Mouse (Mus musculus) cerebellum, adult 2 months (tissue): Measurements from ENCODE around the gene Spry1. TPM values are rescaled to one million over a fixed set of nuclear protein-coding genes. Genes with fewer than 3 reads are reported as not detected.

Source experiments
- DNase-seq, 2 experiments: peaks; one replicate each; pipeline ENCODE4 v3.0.0; 2021
- H3K27ac ChIP-seq: fragments of 200-500 bp; 2 replicates; pipeline ENCODE4 v1.5.1; 2012; ENCODE audit warnings: low read length, control low read depth, inconsistent platforms; ENCODE audit not compliant: insufficient read depth
- H3K27me3 ChIP-seq: fragments of 200-500 bp; 2 replicates; pipeline ENCODE4 v1.6.1; 2012; ENCODE audit warnings: inconsistent platforms, mild to moderate bottlenecking, low read length, moderate library complexity; ENCODE audit not compliant: control insufficient read depth, insufficient read depth
- H3K4me1 ChIP-seq: fragments of 200-500 bp; 2 replicates; pipeline ENCODE4 v1.6.1; 2011; ENCODE audit warnings: low read length; ENCODE audit not compliant: control insufficient read depth, insufficient read depth
- H3K4me3 ChIP-seq: fragments of 200-500 bp; replicated peaks from 2 replicates; pipeline ENCODE3; 2011; ENCODE audit warnings: mild to moderate bottlenecking, low read depth, low read length, control low read depth; ENCODE audit not compliant: insufficient read depth
- CTCF ChIP-seq: fragments of 200-500 bp; IDR thresholded peaks from 2 replicates; pipeline ENCODE4 v1.5.1; 2011; ENCODE audit warnings: low read depth, mild to moderate bottlenecking, control low read depth, low read length, moderate library complexity, borderline replicate concordance; ENCODE audit not compliant: insufficient read depth
- POLR2A ChIP-seq: fragments of 200-500 bp; IDR thresholded peaks from 2 replicates; pipeline ENCODE4 v1.6.1; 2011; ENCODE audit warnings: low read length, control low read depth, borderline replicate concordance; ENCODE audit not compliant: insufficient read depth
- WGBS: fragments of 180-500 bp; shearing (Covaris S2); methylation state at CpG from one replicate; pipeline ENCODE4 v1.1.7; 2018; 5-methylcytosine and 5-hydroxymethylcytosine counted together
- polyA plus RNA-seq: library from polyadenylated mRNA; depleted of rRNA; stranded (reverse); fragments of >200 nt; gene quantifications from 2 replicates; pipeline ENCODE4 v1.2.3, GENCODE M21; 2012

Gene Spry1
- polyA plus RNA-seq, 1 experiment: 11.6 TPM

DNA sequence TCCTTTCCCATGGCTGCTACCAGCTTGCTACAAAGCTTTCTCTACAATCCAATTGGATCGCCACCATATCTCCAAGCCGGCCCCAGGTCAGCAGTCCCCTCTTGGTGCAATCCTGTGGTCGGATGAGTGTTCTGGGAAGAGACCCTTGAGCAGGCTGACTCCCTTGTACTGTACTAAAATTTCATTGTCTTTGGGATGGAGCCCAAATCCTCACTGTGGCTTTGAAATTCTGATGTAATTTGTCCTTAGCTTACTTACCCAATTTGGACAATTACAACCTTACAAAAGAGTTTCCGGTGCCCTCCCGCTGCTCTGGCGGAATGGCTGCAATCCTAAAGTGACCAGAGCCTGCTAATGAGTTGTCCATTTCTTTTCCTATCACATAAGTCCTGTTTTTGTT is 7.5 kb upstream of the Spry1 start:
- H3K4me3 ChIP-seq: no peak overlapping the region
- H3K27me3 ChIP-seq: no peaks in the 10 kb centered on the region
- no peak overlapping the region for H3K27ac ChIP-seq
- H3K4me1 ChIP-seq: no peaks in the 10 kb centered on the region
- TF ChIP-seq CTCF: no peak
- no peak for TF ChIP-seq POLR2A
- DNase-seq: no peak
- 92% methylated on average over 6 of the region's 6 CpGs for WGBS

- TF ChIP-seq POLR2A (no peak), CTCF (no peak)
- no peak for DNase-seq
- WGBS: 86% methylated on average over 3 of the region's 3 CpGs
- Histone ChIP-seq H3K27me3 (no peaks in the 10 kb centered on the region), H3K4me1 (no peaks in the 10 kb centered on the region), H3K27ac (no peak overlapping the region), H3K4me3 (no peak overlapping the region)
Measured at GRCm38 (mm10) chr3:37632751-37633150, 7.0 kb upstream of the Spry1 start.

- Histone ChIP-seq H3K4me1 (no peaks in the 10 kb centered on the region), H3K4me3 (no peak overlapping the region), H3K27me3 (no peaks in the 10 kb centered on the region), H3K27ac (no peak overlapping the region)
- DNase-seq: peak in 1 of 2 experiments; percentile 37
- 35% methylated on average over 4 of the region's 4 CpGs for WGBS
- peak; percentile 7; the same call in 1 of the 2 replicates for TF ChIP-seq CTCF
- no peak for TF ChIP-seq POLR2A
Measured at GRCm38 (mm10) chr3:37634648-37635047, 5.1 kb upstream of the Spry1 start.

GRCm38 (mm10) chr3:37636921-37637320 is 2.8 kb upstream of the Spry1 start:
- no peak overlapping the region for H3K27ac ChIP-seq
- H3K4me3 ChIP-seq: no peak overlapping the region
- DNase-seq: no peak
- 90% methylated on average over 4 of the region's 4 CpGs for WGBS
- no peaks in the 10 kb centered on the region for H3K4me1 ChIP-seq
- no peak for TF ChIP-seq CTCF
- TF ChIP-seq POLR2A: no peak
- H3K27me3 ChIP-seq: no peaks in the 10 kb centered on the region

GRCm38 (mm10) chr3:37640162-37640721 is 495 bp downstream of the Spry1 start:
- H3K4me3 ChIP-seq: peak overlapping the region; percentile 67
- H3K27ac ChIP-seq: peak overlapping the region; percentile 53
- under 1% methylated on average over 85 of the region's 86 CpGs for WGBS
- no peak for TF ChIP-seq POLR2A
- TF ChIP-seq CTCF: no peak
- peak in 1 of 2 experiments; percentile 81 for DNase-seq
- H3K4me1 ChIP-seq: no peaks in the 10 kb centered on the region; the same call in 1 of the 2 replicates
- H3K27me3 ChIP-seq: no peaks in the 10 kb centered on the region

GRCm38 (mm10) chr3:37640810-37641209 is 1.1 kb downstream of the Spry1 start:
- peak; percentile 77 to 78 for DNase-seq
- TF ChIP-seq CTCF (peak; percentile 55), POLR2A (no peak)
- H3K4me3 ChIP-seq: peak overlapping the region; percentile 67
- 4% methylated on average over 46 of the region's 47 CpGs for WGBS
- H3K4me1 ChIP-seq: no peaks in the 10 kb centered on the region; the same call in 1 of the 2 replicates
- H3K27ac ChIP-seq: 0 out of 2 replicates have a peak overlapping the region, but pooled peaks have one; percentile 36
- H3K27me3 ChIP-seq: no peaks in the 10 kb centered on the region

DNA sequence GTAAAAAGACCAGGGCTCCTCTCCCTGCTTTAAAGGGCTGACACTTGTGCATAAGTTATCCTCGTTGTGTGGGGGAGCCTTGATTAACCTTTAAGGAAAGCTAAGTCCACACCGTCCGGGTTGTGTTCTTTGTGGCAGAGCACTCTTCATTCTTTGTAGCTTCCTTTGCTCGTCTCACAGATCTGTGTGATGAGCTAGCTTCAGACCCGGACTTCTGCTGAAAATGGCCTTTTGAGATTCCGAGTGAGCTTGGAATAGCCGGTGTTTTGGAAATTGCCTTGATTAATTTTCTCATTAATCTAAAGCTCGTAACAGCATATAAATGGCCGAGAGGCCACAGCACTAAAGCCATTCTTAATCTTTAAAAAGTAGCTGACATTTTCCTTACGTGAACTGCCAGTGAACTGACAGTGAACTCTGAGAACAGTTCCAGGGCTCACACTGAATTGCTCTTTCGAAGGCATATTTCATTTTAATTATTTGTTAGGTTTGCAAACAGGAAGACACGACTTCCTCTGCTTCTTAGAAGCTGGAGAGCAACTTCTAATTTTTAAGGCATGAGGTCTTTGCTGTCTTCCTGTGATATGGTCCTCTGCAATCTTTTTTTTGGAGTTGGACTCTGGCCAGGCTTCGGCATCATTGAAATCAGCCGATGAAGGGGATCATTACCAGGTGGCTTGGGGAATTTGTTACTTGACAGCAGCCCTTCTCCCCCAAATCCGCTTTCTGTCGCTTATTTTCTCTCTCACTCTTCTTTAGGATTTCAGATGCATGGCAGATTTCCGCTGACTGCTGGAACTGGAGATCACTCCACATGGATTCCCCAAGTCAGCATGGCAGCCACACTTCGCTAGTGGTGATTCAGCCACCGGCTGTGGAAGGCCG is 2.3 kb downstream of the Spry1 start:
- TF ChIP-seq POLR2A: no peak
- TF ChIP-seq CTCF: no peak
- no peaks in the 10 kb centered on the region for H3K27me3 ChIP-seq
- peak overlapping the region; percentile 5 for H3K4me3 ChIP-seq
- no peak for DNase-seq
- H3K4me1 ChIP-seq: no peaks in the 10 kb centered on the region; the same call in 1 of the 2 replicates
- H3K27ac ChIP-seq: no peak overlapping the region
- WGBS: 78% methylated on average over 20 of the region's 20 CpGs
